Comparison of ENCODE assay signal across 18 mouse cellular contexts in the genomic region with DNA sequence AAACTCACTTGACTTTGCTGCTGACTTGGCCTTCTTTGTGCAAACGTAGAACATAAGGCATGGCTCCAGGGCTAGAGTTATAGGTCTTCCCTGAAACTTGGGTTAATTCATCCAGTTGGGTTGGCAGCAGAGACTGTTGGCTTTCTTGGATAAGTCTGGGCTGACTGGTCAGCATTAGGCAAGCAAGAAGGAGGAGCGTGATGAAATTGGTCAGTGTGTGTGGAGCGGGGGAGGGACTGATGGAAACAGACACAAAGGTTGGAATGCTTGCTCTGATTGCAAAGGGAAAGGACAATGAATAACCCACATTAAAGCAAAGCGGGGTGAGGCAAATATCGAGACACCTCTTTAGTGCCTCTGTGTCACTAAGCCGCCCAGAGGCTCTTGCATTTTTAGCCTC.
DNase-seq lines count a peak whose midpoint lies in the region; ATAC-seq and TF ChIP-seq lines count a peak whose summit lies in the region.
"Had no signal": no experiment of that assay in that cellular context is flagged by ENCODE, and none has a peak within 500 bp of the region (broad histone marks: within the 10 kb centered on the region; RNA-seq: fewer than 3 reads in every experiment).

No protein-coding gene starts in this region.

- peaks cover 38% of the 10 kb centered on the region for H3K4me1 ChIP-seq in heart, embryonic 10.5 days
- H3K4me1 ChIP-seq in stomach, postnatal 0 days (replicated peaks; ENCODE audit: control insufficient read depth, insufficient read depth) = peaks cover 3% of the 10 kb centered on the region; the same call in 1 of the 2 replicates

- 75% methylated on average over 6 of the region's 6 CpGs for WGBS in heart, embryonic 10.5 days
- WGBS in stomach, postnatal 0 days = 66% methylated on average over 6 of the region's 6 CpGs

- no peak overlapping the region for H3K9ac ChIP-seq in stomach, postnatal 0 days (ENCODE audit: low read length)
- H3K9ac ChIP-seq: forebrain, embryonic 15.5 days; heart, embryonic 15.5 days; neural tube, embryonic 12.5 days had no signal

- ATAC-seq in stomach, postnatal 0 days (ENCODE audit: low FRiP score, low TSS enrichment) = no peak
- ATAC-seq: forebrain, embryonic 15.5 days; hindbrain, embryonic 16.5 days; midbrain, embryonic 16.5 days had no signal

- H3K27ac ChIP-seq in heart, embryonic 10.5 days = peak overlapping the region; percentile 94; the same call in 1 of the 2 replicates
- no peak overlapping the region for H3K27ac ChIP-seq in stomach, postnatal 0 days (replicated peaks)
- H3K27ac ChIP-seq: forebrain, embryonic 15.5 days; heart, embryonic 15.5 days; macrophage; neural tube, embryonic 12.5 days had no signal

- H3K4me2 ChIP-seq in stomach, postnatal 0 days (replicated peaks; ENCODE audit: low read depth) = no peak overlapping the region
- H3K4me2 ChIP-seq: forebrain, embryonic 15.5 days; heart, embryonic 15.5 days; neural tube, embryonic 12.5 days had no signal

- no peak for DNase-seq in heart, embryonic 10.5 days (ENCODE audit: low spot score)
- DNase-seq in heart, postnatal 25 days (ENCODE audit: low spot score) = no peak
- DNase-seq in ovary, adult 18-20 months (ENCODE audit: low spot score) = peak; percentile 12
- no peak for DNase-seq in ovary, postnatal 36 days (ENCODE audit: low spot score)
- DNase-seq in kidney, adult 9 months = peak; percentile 43
- peak; percentile 18 for DNase-seq in skeletal muscle tissue, adult 2 months (ENCODE audit: low read depth, low spot score)
- DNase-seq in layer of hippocampus, adult 8-10 months (ENCODE audit: low spot score in 2 of 2) = no peak
- no peak for DNase-seq in stomach, postnatal 0 days (ENCODE audit: low spot score)
- DNase-seq: cerebellum, postnatal 36 days; gastrocnemius, postnatal 14 days; right cerebral cortex, adult 18-20 months; thymus, postnatal 14 days had no signal

- TF ChIP-seq CTCF in stomach, postnatal 0 days (IDR thresholded peaks at IDR 0.05; ENCODE audit: low read depth) = no peak

- no peak overlapping the region for H3K4me3 ChIP-seq in heart, embryonic 10.5 days
- H3K4me3 ChIP-seq in stomach, postnatal 0 days (ENCODE audit: low read depth, low read length) = no peak overlapping the region
- H3K4me3 ChIP-seq: forebrain, embryonic 15.5 days; heart, embryonic 15.5 days; neural tube, embryonic 12.5 days had no signal

- H3K36me3 ChIP-seq in heart, embryonic 10.5 days = no peaks in the 10 kb centered on the region
- no peaks in the 10 kb centered on the region for H3K36me3 ChIP-seq in stomach, postnatal 0 days (ENCODE audit: control insufficient read depth, insufficient read depth, low read length)
- H3K36me3 ChIP-seq: forebrain, embryonic 15.5 days; heart, embryonic 15.5 days; neural tube, embryonic 12.5 days had no signal

- H3K9me3 ChIP-seq in heart, embryonic 10.5 days = no peaks in the 10 kb centered on the region
- no peaks in the 10 kb centered on the region for H3K9me3 ChIP-seq in stomach, postnatal 0 days (ENCODE audit: control insufficient read depth, low read length)
- H3K9me3 ChIP-seq: forebrain, embryonic 15.5 days; heart, embryonic 15.5 days; neural tube, embryonic 12.5 days had no signal

- H3K27me3 ChIP-seq in heart, embryonic 10.5 days (ENCODE audit: insufficient read depth, poor library complexity, severe bottlenecking) = no peaks in the 10 kb centered on the region
- H3K27me3 ChIP-seq in stomach, postnatal 0 days (ENCODE audit: control insufficient read depth, insufficient read depth, low read length) = no peaks in the 10 kb centered on the region
- H3K27me3 ChIP-seq: forebrain, embryonic 15.5 days; heart, embryonic 15.5 days; neural tube, embryonic 12.5 days had no signal

- no peak for TF ChIP-seq EP300 in stomach, postnatal 0 days (optimal IDR thresholded peaks at IDR 0.05)

- intact Hi-C loops in heart, postnatal 25 days (cut with DNase I) = no loop called here

Comparison
In these comparisons a context has a peak if more than half of its experiments do, and no peak if none do; other contexts are left out.
1. DNase-seq: peak in ovary, adult 18-20 months (single experiment), kidney, adult 9 months (single experiment) and skeletal muscle tissue, adult 2 months (single experiment); none in heart, embryonic 10.5 days (single experiment), heart, postnatal 25 days (single experiment), ovary, postnatal 36 days (single experiment), layer of hippocampus, adult 8-10 months (0 of 2) and stomach, postnatal 0 days (single experiment).